Mouse (Mus musculus) cerebellum, adult 2 months (tissue): ENCODE data around the gene Mib2. TPM values are rescaled to one million over a fixed set of nuclear protein-coding genes. Genes with fewer than 3 reads are reported as not detected.

Experiments
- DNase-seq, 2 experiments: peaks; one replicate each; pipeline ENCODE4 v3.0.0; 2021
- H3K27ac ChIP-seq: fragments of 200-500 bp; 2 replicates; pipeline ENCODE4 v1.5.1; 2012; ENCODE audit warnings: low read length, control low read depth, inconsistent platforms; ENCODE audit not compliant: insufficient read depth
- H3K27me3 ChIP-seq: fragments of 200-500 bp; 2 replicates; pipeline ENCODE4 v1.6.1; 2012; ENCODE audit warnings: inconsistent platforms, mild to moderate bottlenecking, low read length, moderate library complexity; ENCODE audit not compliant: control insufficient read depth, insufficient read depth
- H3K4me1 ChIP-seq: fragments of 200-500 bp; 2 replicates; pipeline ENCODE4 v1.6.1; 2011; ENCODE audit warnings: low read length; ENCODE audit not compliant: control insufficient read depth, insufficient read depth
- H3K4me3 ChIP-seq: fragments of 200-500 bp; replicated peaks from 2 replicates; pipeline ENCODE3; 2011; ENCODE audit warnings: mild to moderate bottlenecking, low read depth, low read length, control low read depth; ENCODE audit not compliant: insufficient read depth
- CTCF ChIP-seq: fragments of 200-500 bp; IDR thresholded peaks from 2 replicates; pipeline ENCODE4 v1.5.1; 2011; ENCODE audit warnings: low read depth, mild to moderate bottlenecking, control low read depth, low read length, moderate library complexity, borderline replicate concordance; ENCODE audit not compliant: insufficient read depth
- POLR2A ChIP-seq: fragments of 200-500 bp; IDR thresholded peaks from 2 replicates; pipeline ENCODE4 v1.6.1; 2011; ENCODE audit warnings: low read length, control low read depth, borderline replicate concordance; ENCODE audit not compliant: insufficient read depth
- WGBS: fragments of 180-500 bp; shearing (Covaris S2); methylation state at CpG from one replicate; pipeline ENCODE4 v1.1.7; 2018; 5-methylcytosine and 5-hydroxymethylcytosine counted together
- polyA plus RNA-seq: library from polyadenylated mRNA; depleted of rRNA; stranded (reverse); fragments of >200 nt; gene quantifications from 2 replicates; pipeline ENCODE4 v1.2.3, GENCODE M21; 2012; rRNA removed

The Mib2 gene
- polyA plus RNA-seq, 1 experiment: 146 TPM

DNA sequence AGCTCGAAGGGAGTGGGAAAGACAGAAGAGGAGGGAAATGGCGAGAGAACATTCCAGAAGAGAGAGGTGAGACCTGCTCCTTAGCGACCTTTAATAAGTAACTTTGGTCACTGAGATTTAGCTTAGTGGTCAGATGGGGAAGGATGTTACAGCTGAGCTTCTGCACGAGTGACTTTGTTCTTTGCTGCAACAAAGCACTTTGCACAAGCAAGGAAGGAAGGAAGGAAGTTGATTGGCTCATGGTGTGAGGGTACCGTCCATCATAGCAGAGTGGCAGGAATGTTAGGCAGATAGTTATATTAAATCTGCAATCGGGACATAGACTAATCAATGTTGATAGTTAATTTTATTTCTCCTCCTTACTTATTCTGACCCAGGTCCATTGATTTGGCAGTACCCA lies 38.7 kb downstream of the Mib2 start:
- no peak for DNase-seq
- Histone ChIP-seq H3K4me3 (no peak overlapping the region), H3K27me3 (no peaks in the 10 kb centered on the region), H3K4me1 (no peaks in the 10 kb centered on the region; the same call in 1 of the 2 replicates), H3K27ac (no peak overlapping the region)
- TF ChIP-seq CTCF (no peak), POLR2A (no peak)
- 90% methylated on average over 6 of the region's 6 CpGs for WGBS

- Histone ChIP-seq H3K27ac (peak within 1 kb of the TSS; percentile 65), H3K27me3 (no peaks in the 10 kb centered on the region), H3K4me3 (peak within 1 kb of the TSS; percentile 71), H3K4me1 (no peaks in the 10 kb centered on the region)
- DNase-seq: peak; percentile 97 to 99
- WGBS: under 1% methylated on average over 84 of the region's 84 CpGs
- TF ChIP-seq CTCF (no peak), POLR2A (peak; percentile 90; the same call in 1 of the 2 replicates)
These were observed 44.4 kb downstream of the Mib2 start, which contains the start of gene Cdk11b for GRCm38 (mm10) chr4:155624338-155625291. Cdk11b (plus strand) TSS chr4:155624854.

DNA sequence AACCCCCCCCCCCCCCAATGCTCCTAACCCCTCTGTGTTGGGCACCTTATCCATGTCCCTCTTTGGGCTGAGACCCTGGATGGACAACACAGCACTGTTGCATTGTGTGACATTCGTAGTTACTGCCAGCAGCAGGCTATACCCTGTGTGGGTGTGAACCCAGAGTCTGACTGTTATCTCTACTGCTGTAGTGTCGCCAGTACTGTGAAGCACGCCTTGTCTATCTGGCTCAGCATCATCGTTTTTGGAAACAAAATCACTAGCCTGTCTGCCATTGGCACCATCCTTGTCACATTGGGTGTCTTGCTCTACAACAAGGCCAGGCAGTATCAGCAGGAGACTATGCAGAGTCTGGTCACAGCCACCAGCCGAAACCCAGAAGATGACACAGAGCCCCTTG lies 50.7 kb downstream of the Mib2 start:
- no peaks in the 10 kb centered on the region for H3K4me1 ChIP-seq
- no peak overlapping the region for H3K4me3 ChIP-seq
- H3K27me3 ChIP-seq: no peaks in the 10 kb centered on the region
- H3K27ac ChIP-seq: no peak overlapping the region
- WGBS: 85% methylated on average over 5 of the region's 5 CpGs
- DNase-seq: no peak
- TF ChIP-seq POLR2A (no peak), CTCF (no peak)

DNA sequence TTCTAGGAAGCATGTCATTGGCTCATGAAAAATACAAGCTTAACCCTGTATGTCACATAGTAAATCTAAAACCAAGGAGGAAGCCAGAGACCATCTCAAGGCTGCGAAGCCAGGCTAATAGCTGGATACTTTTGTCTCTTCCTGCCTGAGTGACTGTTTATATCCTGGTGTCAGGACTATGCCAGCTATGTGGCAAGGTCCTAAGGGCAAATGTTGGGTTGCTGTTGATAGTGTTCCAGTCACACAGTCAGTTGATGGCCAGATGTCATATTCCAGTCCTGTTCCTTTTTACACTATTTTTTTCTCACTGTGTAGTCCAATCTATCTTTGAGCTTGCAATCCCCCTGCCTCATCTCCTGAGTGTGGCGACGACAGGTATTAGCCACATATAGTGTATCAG lies 55.7 kb downstream of the Mib2 start:
- no peaks in the 10 kb centered on the region for H3K4me1 ChIP-seq
- TF ChIP-seq POLR2A (no peak), CTCF (no peak)
- H3K27me3 ChIP-seq: no peaks in the 10 kb centered on the region
- no peak overlapping the region for H3K4me3 ChIP-seq
- 95% methylated on average over 3 of the region's 3 CpGs for WGBS
- H3K27ac ChIP-seq: no peak overlapping the region
- DNase-seq: no peak

- DNase-seq: no peak
- H3K4me1 ChIP-seq: no peaks in the 10 kb centered on the region; the same call in 1 of the 2 replicates
- TF ChIP-seq POLR2A (no peak), CTCF (no peak)
- H3K27ac ChIP-seq: no peak overlapping the region
- WGBS: 91% methylated on average over 3 of the region's 3 CpGs
- H3K27me3 ChIP-seq: no peaks in the 10 kb centered on the region
- no peak overlapping the region for H3K4me3 ChIP-seq
These were observed 57.1 kb downstream of the Mib2 start for GRCm38 (mm10) chr4:155611860-155612259.

DNA sequence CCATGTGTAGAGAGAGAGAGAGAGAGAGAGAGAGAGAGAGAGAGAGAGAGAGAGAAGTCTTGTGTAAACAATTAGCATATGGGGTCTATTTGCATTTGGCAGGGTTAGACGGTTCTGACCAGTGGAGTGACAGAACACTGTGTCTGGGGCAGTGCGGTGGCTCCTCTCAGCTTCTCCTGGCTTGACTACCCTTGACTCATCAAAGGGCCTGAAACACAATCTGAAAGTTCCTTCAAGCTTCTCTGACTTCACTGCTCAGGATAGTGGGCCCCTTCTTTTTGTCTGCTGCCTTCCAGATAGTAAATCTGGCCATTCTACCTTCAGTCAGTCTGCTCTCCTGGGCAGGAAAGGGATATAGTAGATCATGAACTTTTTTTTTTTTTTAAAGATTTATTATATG lies 62.2 kb downstream of the Mib2 start:
- no peaks in the 10 kb centered on the region for H3K27me3 ChIP-seq
- no peaks in the 10 kb centered on the region; the same call in 1 of the 2 replicates for H3K4me1 ChIP-seq
- TF ChIP-seq CTCF: no peak
- TF ChIP-seq POLR2A: no peak
- WGBS: 13% methylated on average over 2 of the region's 2 CpGs
- no peak for DNase-seq
- H3K27ac ChIP-seq: no peak overlapping the region
- H3K4me3 ChIP-seq: no peak overlapping the region

DNA sequence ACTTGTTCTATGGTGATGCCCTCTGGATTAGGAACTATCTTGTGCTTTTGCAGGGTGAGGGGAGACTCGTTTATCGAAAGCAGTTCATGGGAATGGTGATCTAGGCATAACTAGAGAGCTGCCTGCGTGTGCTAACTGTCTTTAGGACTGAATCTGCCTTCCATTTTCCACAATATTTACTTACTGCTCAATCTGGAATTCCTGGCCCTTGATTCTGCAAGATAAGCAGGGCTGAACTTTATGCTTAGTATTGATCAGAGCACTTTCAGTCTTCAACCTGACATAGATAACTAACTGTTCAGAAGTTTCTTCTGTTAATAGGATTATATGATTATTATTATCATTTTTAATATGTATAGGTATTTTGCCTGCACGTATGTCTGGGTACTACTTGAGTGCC lies 63.9 kb downstream of the Mib2 start:
- no peaks in the 10 kb centered on the region for H3K27me3 ChIP-seq
- H3K4me1 ChIP-seq: no peaks in the 10 kb centered on the region; the same call in 1 of the 2 replicates
- H3K4me3 ChIP-seq: no peak overlapping the region
- DNase-seq: no peak
- TF ChIP-seq POLR2A (no peak), CTCF (no peak)
- WGBS: 94% methylated on average over 4 of the region's 4 CpGs
- no peak overlapping the region for H3K27ac ChIP-seq

Other genes starting within 250 kb of the Mib2 start
- 9.4 and 12.1 TPM in 2 replicates for gene Tmem52, start 200.1 kb downstream of the Mib2 start, polyA plus RNA-seq
- 512 and 552 TPM in 2 replicates for gene Gnb1, start 177.8 kb downstream of the Mib2 start, polyA plus RNA-seq
- gene Nadk, start 106.8 kb downstream of the Mib2 start, polyA plus RNA-seq: 59.0 and 60.2 TPM in 2 replicates
- gene Slc35e2, start 67.8 kb downstream of the Mib2 start, polyA plus RNA-seq: 20.3 and 20.5 TPM in 2 replicates
- 57.8 and 63.7 TPM in 2 replicates for gene Cdk11b, start 44.3 kb downstream of the Mib2 start, polyA plus RNA-seq
- gene Gm10563, start 23.8 kb downstream of the Mib2 start, polyA plus RNA-seq: not detected in 2 replicates
- gene Mmp23, start 15.8 kb downstream of the Mib2 start, polyA plus RNA-seq: 38.1 and 39.4 TPM in 2 replicates
- 112 and 114 TPM in 2 replicates for gene Fndc10, start 25.1 kb upstream of the Mib2 start, polyA plus RNA-seq
- gene Ssu72, start 35.6 kb upstream of the Mib2 start, polyA plus RNA-seq: 141 and 152 TPM in 2 replicates
- 123 and 133 TPM in 2 replicates for gene Tmem240, start 65.6 kb upstream of the Mib2 start, polyA plus RNA-seq
- gene Atad3a, start 91.9 kb upstream of the Mib2 start, polyA plus RNA-seq: 114 and 123 TPM in 2 replicates
- gene Vwa1, start 105.5 kb upstream of the Mib2 start, polyA plus RNA-seq: 33.8 and 35.4 TPM in 2 replicates
- gene Tmem88b, start 116.7 kb upstream of the Mib2 start, polyA plus RNA-seq: 61.7 and 81.7 TPM in 2 replicates
- 0.13 and 0.16 TPM in 2 replicates for gene Ankrd65, start 121.2 kb upstream of the Mib2 start, polyA plus RNA-seq
- 109 TPM in 2 replicates for gene Mrpl20, start 133.7 kb upstream of the Mib2 start, polyA plus RNA-seq
- gene Ccnl2, start 143.3 kb upstream of the Mib2 start, polyA plus RNA-seq: 171 and 172 TPM in 2 replicates
- gene Aurkaip1, start 162.1 kb upstream of the Mib2 start, polyA plus RNA-seq: 155 and 159 TPM in 2 replicates
- gene Mxra8, start 170.5 kb upstream of the Mib2 start, polyA plus RNA-seq: 23.8 and 29.7 TPM in 2 replicates
- 160 and 163 TPM in 2 replicates for gene Dvl1, start 178.2 kb upstream of the Mib2 start, polyA plus RNA-seq
- 0.87 and 1.0 TPM in 2 replicates for gene Tas1r3, start 194.2 kb upstream of the Mib2 start, polyA plus RNA-seq
- gene Cptp, start 200.2 kb upstream of the Mib2 start, polyA plus RNA-seq: 40.5 and 45.1 TPM in 2 replicates
- 50.1 and 52.2 TPM in 2 replicates for gene Ints11, start 200.3 kb upstream of the Mib2 start, polyA plus RNA-seq
- 69.9 and 70.1 TPM in 2 replicates for gene Pusl1, start 222.6 kb upstream of the Mib2 start, polyA plus RNA-seq
- 98.5 and 99.2 TPM in 2 replicates for gene Acap3, start 222.6 kb upstream of the Mib2 start, polyA plus RNA-seq